Mouse (Mus musculus): ENCODE measurements around the gene Acat1.

The Acat1 gene

DNA sequence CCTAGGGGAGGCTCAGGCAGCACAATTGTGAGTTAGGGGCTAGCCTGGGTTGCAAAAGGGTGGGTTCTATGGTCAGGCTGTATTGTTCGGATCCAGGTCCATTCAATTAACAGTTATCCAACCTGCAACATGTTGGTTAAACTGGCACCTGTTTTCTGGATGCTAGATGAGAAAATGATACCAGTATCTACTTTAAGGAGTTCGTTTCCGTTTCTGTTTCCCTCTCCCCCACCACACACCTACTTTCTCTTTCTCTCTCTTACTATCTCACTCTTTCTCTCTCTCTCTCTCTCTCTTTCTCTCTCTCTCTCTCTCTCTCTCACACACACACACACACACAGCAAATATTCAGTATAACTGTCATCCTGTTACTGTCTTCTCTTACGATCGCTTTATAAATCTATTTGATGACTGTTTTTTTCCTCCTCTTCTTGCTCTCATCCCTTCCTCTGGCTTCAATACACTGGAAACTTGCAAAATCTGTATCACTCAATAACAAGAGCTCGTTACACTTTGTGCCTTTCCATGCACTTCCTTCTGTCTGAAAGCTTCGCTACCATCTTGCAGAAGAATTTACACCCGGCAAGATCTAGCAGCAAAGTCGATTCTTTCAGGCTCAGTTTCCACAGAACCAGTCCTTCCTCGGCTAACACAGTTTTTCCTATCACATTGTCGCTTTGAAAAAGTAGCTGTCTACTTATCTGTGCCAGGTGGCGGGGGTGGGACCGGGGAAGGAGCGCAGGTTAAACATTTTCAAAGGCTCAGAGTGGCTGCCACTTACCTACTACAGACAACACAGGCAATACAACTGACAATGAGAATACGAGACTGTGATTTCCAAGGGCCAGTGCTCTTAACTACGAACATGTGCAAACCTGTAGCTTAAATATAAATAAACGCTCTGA is 74.5 kb downstream of the Acat1 start:
- DNase-seq (ENCODE audit: low spot score) = no peak

Data from ovary, postnatal 10 days (tissue).